Mouse (Mus musculus) frontal cortex, postnatal 14 days (tissue): ENCODE data around the gene Elp6.

Experiments used
- DNase-seq, 2 experiments: peaks; one replicate each; pipeline ENCODE4 v3.0.0; 2022; ENCODE audit warnings: low spot score in 2 of 2

Gene Elp6

DNA sequence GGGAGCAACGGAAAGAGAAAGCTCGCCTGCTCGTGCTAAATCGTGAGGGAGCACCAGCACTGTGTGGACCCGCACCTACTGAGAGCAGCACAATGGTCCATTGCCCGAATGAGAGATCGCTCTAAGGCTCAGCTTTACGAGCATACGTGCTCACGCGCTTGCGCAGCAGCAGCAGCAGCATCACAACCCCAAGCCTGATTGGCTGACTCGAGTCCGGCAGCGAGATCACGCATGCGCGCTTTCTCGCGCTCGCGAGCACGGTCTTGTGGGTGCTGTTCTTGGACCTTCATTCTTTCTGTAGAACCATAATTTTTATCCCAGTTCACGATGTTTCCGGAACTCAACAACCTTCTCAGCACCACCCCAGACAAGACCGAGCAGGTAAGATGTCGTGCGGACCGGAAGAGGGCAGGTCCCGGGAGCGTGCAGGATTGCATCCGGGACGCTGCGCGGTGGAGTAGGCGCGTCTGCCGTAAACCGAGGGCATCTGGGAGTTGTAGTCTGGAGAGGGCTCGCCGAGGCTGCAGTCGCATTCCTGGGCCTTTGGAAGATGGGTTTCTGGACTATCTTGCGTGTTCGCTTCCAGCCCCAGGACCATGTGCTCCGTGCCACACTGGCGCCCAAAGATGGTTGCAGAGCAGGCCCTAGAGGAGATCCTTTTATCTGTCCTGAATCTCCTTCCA is at the start of gene Elp6:
TSS of gene Elp6 (plus strand) at position 205 of the 683 bp plus-strand sequence.
- peak; percentile 89 to 90 for DNase-seq

DNA sequence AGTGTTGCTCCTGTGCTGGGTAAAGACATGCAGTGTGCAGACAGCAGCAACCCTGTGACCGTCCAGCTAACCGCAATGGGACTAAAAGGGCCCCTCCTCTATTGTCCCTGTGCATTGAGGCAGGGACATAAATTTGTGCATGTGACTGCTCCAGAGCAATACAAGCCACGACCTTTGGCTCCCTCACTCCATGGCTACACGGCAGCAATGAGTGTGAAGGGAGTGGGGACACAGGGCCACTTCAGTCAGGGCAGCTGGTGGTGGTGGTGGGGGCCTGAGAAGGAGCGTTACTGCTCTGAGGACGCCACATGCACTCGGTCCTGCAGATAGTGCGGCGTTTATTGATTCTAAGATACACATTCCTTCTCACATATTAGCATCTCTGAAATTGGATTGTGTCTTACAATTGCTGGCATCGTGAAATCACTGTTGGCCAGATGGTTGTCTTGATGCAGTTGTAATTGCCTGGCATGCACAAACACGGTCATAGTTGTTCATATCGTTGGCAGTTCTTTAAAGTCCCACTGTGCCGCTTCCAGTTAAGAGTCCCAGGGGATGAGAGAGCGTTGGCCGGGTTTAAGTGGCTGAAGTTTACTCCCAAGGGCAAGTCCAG is 49.5 kb upstream of the Elp6 start:
- no peak for DNase-seq

DNA sequence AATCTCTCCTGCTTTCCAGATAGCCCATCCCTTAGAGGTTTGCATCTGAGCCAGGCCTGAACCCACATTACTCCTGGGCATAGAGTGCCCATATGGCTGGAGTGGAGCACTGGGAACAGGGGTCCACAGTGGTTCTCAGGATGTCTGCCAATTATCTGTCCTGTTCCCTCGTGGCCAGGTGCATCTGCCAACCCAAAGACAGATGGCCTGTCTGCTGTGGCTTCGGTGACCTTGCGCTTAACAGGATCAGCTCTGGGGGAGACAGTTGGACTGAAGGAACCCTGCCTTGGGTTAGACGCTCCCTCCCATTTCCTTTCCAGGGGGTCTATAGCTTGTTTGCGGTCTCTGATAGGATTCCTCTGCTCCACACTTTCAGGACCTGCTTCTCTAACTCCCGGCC is 46.3 kb upstream of the Elp6 start:
- no peak for DNase-seq

DNA sequence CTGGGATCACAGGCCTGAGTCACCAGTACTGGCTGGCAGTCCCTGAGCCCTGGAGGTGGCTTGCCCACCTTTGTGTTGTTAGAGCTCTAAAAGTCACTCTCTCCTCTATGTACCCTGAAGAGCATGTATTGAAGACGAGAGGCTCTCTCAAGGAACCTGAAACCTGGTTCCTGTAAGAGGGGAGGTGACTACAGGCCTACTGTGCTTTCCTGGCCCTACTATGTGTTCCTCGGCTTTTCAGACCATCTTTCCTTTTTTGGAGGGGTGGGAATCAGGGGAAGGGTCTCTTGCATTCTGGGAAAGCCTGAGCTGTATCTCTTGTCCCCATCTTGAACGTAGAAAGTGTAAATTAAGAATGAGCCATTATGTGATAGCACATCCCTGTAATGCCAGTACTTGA is 45.9 kb upstream of the Elp6 start:
- no peak for DNase-seq

DNA sequence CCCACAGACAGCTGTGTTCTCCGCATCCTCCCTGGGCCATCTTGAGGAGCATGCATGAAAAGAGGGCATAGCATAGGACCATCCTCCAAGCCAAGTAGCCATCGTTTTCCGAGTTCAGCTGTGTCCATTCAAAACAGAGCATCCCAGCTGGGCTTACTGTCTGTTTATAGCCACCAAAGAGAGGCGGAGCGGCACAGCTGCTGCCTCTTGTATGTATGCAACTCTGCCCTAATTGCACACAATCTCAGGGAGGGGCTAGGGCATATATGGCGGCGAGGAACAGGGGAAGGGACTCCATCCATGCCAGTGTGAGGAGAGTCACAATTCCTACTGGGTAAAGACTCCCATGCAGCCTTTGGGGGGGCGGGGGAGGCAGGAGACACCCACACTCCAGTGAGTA is 41.8 kb upstream of the Elp6 start:
- DNase-seq, result no peak

DNA sequence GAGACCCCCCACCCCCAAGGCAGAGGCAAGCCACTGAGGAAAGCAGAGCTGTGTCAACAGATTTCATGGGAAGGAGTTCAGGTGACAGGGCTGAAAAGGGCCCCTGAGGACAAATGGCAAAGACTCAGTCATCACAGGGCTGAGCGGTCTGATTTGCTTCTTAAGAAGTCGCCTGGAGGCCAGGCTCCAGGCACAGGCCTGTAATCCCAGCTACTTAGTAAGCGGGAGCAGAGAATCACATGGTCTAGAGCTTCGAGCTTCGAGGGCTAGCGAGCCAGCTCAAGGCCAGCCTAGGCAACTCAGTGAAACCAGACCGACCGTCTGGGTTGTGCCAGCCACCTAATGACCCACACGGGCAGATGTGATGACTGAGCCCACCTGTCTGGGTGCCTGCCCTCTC is 40.0 kb upstream of the Elp6 start:
- no peak for DNase-seq

DNA sequence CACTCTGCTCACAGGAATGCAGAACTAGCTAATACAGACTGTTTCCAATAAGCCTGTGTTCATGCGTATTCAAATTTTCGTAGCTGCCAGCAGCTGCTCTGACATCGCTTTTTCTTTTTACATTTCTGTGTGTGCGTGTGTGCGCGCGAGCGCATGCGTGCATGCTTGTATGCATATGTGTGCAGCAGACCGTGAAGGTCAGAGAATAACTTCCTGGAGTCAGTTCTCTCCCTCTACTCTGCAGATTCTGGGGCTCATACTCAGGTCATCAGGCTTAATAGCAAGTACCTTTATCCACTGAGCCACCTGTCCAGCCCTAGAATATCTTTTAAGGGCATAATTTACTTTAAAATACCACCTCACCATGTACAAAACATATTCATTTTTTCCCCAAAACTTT is 36.6 kb upstream of the Elp6 start:
- no peak for DNase-seq

DNA sequence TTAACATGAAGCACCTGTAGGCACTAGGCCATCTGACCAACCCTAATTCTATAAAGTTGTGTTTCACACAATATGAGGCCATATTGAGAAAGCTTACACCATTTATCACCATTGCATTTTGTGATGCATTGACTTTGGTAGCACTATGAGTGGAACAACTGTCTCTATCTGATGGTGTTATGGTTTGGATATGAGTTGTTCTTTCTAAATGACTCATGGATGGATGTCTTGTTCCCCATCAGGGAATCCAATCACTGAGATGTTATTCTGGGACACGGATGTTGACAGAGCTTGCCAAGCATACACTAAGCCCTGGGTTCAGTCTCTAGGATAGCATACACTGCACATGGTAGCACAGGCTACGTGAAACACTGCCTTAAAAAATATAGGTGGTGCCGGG is 32.6 kb upstream of the Elp6 start:
- DNase-seq, result no peak

DNA sequence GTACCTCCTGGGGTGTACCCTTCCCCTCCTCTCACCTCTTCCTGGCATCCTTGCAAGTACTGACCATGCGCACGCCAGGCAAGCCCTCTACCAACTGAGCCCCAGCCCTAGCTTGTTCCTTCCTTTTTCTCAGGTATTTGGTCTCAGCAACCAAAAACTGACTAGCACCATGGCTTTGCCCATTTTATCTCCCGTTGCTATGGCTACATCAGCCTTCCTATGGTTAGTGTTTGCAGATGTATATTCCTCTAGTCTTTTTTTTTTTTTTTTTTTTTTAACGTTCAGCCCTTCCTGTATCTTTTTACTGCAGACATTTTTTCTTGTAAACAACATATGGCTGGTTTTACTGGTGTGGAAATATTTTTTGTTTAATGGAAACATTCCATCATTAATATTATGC is 31.5 kb upstream of the Elp6 start:
- no peak for DNase-seq

DNA sequence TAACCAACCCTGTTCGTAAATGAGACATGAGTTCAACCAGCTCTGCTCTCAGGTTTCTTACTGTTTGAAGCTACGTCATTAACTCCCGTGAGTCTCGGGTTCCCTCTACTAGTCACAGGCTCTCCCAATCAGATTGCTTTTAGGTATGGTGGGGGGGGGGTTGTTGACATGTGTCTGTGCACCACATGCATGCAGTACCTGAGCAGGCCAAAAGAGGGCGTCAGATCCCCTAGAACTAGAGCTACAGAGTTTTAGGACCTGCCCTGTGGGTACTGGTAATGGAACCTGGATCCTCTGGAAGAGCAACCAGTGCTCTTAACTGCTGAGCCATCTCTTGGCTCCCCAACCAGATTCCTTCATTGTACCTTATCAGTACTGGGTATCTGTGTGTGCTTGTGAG is 29.1 kb upstream of the Elp6 start:
- no peak for DNase-seq

DNA sequence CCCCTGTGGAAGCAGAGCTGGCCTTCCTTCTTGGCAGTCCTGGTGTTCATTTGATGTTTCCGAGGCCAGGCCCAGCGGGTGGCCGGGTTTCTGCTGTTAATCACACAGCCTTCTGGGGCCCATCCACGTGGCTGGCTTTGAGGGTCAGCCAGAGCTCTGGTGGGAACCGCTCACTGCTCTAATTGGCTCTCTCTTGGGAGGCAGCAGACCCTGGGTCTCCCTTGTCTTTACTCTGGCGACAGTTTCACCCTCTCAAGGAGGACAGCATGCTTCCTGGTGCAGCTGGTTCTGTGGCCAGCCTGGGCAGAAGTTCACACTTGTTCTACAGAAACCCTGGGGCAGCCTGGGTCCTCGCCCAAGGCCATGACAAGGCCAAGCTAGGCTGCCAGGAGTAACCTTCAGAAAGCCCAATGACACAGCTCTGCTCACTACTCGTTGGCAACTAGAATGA is 27.5 kb upstream of the Elp6 start:
- DNase-seq, result peak; percentile 47 to 84

DNA sequence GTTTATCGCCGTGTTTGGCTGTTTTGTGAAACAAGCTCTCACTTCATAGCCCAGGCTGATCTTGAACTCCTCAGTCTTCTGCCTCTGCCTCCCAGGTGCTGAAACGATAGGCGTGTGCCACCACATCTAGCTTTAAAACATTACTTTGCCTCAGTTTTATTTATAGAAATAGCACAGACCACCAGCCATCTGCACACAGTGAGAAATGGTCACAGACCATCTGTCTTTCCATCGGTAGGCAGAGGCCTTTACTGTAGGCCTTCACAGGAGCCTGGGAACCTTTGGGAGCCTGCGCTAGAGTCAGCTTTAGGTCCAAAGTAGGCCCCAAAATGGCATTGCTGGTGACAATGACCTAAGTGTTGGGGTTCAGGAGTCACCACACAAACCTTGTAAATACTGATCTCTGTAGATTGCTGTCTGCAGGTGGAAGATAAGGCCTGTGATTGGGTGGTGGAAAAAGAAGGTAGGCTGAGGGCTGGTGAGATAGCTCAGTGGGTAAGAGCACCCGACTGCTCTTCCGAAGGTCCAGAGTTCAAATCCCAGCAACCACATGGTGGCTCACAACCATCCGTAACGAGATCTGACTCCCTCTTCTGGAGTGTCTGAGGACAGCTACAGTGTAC is 20.8 kb upstream of the Elp6 start:
- DNase-seq, result no peak

DNA sequence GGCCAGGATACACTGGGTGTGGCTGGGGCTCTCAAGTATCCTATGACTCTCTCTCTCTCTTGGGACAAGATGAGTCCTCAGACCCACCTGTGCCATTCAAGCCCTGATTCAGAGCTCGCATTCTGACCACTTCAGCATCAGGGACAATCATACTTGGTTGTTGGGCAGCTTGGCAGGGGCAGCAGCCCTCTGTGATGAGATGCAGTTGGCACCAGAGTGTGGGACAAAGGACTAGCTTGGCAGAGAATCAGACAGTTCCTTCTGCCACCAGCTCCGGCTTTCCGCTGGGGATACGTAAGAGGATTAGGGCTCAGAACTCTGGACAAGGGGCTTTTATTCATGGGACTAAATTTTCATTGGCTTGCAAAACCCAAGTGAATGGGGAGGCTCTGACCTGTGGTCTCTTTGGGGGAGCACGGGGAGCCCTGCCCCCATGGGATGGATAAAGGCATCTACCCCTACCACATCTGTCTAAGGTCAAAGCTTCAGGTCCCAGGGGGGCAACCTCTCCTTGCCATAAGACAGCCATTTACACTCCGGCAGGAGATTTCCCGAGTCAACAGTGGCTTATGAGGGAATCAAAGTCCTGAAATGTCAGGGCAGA is 17.6 kb upstream of the Elp6 start:
- peak; percentile 32 to 70 for DNase-seq

DNA sequence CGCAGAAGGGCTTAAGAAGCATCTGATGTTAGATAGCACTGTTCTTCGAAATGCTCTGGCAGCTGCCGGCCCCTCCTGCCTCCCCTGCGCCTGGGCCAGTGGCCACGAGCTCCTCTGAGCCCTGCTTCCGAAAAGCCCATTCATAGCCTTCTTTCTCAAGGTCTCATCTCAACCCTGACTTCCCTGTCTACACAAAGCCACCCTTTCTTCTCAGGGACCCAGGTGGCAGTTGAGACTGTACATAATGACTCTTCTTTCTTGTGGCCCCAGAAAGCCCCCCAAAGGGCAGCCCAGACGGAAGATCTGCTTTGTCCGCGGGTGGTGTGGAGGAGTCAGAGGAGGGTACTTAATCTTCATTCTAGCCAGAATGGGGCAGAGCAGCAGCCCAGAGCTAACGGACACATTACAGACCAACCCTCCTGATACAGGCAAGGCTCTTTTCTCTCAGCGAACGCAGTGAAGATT is 11.7 kb upstream of the Elp6 start:
- DNase-seq, result peak; percentile 35 to 51

DNA sequence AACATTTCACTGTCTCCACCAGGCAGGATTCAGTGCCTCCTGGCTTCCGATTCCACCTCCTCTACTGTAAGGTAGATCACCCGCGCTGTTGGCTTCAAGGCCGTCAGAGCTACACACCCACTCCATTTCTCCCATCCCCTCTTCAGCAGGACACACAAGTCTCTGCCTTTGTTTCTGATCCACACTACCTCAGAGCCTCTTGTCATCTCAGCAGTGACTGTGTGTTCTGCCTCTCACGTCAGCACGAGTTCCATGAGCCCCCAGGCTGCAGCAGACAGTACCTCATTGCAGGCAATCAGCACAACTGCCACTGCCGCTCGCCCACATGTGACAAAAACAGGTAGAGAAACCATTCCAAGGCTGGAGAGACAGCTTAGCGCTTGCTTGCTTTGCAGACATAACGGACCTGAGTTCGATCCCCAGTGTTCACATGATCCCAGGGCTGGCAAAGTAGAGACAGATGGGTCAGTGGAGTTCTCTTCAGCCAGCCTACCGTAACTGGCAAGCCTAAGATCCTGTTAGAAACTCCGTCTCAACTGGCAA is 11.0 kb upstream of the Elp6 start:
- DNase-seq, result no peak

DNA sequence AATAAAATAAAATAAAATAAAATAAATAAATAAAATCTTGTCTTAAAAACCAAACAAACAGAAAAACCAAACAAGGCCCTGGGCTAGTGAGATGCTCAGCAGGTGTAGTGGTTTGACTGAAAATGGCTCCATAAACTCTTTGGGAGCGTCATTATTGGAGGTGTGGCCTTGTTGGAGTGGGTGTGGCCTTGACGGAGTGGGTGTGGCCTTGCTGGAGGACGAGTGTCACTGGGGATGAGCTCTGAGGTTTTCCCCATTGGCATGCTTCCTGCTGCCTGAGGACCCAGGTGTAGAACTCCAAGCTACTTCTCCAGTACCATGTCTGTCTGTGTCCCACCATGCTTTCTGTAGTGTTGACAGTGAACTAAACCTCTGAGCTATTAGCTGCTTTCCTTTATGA is 10.2 kb upstream of the Elp6 start:
- no peak for DNase-seq

DNA sequence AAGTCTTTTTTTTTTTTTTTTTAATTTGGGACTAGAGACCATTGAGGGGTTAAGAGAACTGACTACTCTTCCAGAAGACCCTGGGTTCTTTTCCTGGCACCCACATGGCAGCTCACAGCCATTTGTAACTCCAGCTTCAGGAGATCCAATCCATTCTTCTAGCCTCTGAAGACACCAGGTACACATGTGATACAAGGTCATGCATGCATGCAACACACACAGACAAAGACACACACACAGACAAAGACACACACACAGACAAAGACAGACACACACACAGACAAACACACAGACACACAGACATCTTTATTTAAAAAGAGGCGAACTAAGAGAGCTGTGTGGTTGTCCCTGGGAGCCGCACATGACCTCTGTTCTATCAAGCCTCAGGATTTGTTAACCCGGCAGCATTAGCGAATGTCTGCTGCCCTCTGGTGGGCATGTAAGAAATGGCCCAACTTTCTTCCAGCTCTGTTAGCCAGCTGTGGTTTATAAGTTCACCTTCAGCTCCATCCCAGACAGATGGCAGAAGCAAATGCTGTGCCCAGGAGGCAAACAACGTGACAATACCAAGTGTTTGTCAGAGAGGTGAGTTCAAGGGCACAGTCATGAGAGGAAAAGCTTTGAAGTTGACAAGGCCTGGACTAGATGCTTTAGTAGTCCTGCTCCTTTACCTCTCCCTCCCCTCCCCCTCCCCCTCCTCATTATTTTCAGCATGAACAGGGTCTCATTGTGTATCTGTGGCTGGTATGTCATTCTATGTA is 7.9 kb upstream of the Elp6 start:
- DNase-seq, result peak; percentile 81 to 85

DNA sequence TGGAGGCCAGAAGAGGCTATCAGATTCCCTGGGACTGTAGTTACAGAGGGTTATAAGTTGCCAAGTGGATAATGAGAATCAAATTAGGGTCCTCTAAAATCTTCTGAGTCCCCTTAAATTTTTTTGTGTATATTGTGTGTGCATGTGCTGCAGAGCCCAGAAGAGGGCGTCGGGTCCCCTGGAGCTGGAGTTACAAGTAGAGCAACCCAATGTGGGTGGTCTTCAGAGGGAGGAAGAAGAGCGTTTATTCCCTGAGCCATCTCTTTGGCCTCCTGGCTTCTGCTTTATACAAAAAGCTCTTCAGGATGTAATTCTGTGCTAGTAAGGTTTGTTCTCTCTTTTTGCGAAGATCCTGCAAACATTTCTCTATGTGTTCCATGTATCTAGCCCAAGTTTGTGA is 457 bp upstream of the Elp6 start:
- no peak for DNase-seq

DNA sequence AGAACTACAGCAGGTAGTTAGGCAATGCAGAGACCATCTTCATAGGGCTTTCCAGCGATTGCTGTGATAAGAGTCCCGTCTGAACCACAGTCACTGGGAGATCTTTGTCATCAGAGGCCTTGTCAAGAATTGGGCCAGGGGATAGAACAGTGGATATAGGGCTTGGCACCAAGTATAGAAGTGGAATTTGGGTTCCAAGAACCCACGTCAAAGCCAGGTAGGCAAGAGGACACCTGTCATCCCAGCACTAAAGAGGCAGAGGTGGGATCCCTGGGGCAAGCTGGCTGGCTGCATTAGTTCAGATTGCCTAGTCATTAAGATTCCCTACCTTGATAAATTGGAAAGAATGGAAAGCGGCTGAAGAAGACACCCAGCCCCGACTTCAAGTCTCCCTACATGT is 1.4 kb downstream of the Elp6 start:
- DNase-seq, result no peak

DNA sequence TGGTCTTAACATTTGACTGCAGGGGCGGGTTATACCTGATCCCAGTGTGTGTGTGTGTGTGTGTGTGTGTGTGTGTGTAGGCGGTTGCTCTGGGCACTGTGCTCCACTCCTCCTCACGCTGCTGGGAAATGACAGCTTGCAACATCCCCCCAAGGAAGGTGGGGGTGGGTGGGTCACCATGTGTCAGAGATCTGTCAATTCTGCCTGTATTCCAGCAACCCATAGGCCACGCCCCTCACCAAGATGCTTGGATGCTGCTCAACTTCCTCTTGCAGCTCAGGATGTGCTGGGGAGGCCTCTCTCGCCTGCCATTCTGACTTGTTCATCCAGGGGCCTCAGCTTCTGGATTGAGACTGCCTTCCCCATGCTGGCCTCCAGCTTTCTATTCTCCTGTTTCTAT is 9.7 kb downstream of the Elp6 start:
- no peak for DNase-seq

DNA sequence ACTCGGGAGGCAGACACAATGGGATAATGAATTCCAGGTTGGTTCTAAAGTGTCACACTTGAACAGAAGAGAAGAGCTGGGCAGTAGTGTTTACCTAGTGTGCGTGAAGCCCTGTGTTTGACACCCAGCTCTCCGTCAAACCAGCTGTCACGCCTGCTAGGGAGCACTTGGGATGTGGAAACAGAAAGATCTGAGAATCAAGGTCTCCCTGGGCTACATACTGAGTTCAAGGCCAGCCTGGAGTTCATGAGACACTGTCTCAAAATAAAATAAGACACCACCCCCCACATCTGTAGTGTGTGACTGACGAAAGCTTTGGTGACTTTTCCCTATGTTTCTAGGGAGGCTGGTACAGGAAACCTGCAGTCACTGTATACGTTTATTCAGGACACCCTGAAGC is 10.4 kb downstream of the Elp6 start:
- DNase-seq, result no peak

DNA sequence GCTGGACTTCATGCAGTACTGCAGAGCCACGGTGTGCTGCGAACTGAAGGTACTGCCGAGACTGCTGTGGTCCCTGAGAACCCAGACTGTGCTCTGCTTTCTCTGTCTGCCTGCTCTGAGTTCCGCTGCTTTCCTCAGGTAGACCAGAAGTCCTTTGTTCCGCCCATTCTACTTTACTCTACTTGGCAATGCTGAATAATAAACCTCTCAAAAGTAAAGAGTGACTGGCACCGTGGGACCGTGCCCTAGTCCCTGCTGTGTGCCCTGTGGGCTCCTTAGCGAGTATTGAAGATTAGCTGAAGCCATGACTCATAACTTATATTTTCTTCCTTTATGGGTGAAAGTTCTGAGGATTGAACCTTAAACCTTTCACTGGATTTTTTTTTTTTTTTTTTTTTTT is 10.9 kb downstream of the Elp6 start:
- no peak for DNase-seq
